Mouse (Mus musculus): ENCODE results near the gene Gm45062.

DNA sequence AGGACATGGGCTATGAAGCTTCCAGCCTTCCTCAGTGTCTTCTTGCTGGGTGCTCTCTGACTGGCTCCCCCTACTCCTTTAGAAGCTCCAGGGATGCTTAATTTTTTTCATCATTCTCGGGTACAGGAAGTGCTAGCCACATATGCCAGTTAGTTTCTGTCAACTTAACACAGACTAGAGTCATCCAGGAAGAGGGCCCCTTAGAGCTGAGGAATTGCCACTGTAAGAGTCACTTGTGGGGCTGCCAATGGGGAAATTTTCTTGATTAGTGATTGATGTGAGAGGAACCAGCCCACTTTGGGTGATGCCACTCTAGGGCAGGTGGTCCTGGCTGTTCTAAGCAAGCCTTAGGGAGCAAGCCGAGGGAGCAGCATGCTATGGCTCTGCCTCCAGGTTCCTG is 380.3 kb downstream of the Gm45062 start:
- TF ChIP-seq HCFC1 (IDR thresholded peaks at IDR 0.05; ENCODE audit: low read depth, low read length) (no peak), MAX (IDR thresholded peaks at IDR 0.05; ENCODE audit: low read length) (no peak), E2F4 (IDR thresholded peaks at IDR 0.05; ENCODE audit: borderline replicate concordance, low read depth, low read length) (no peak), POLR2AphosphoS2 (IDR thresholded peaks at IDR 0.05; ENCODE audit: low read length) (no peak), CTCF (IDR thresholded peaks at IDR 0.05 in 2 of 3, conservative IDR thresholded peaks at IDR 0.05 in 1 of 3; ENCODE audit: control insufficient read depth in 1 of 3, insufficient read depth in 1 of 3, low read depth in 2 of 3, low read length in 3 of 3, poor library complexity in 1 of 3, severe bottlenecking in 1 of 3) (no peak), MEF2A (IDR thresholded peaks at IDR 0.05; ENCODE audit: extremely low read depth, insufficient replicate concordance, low read depth, low read length, poor library complexity, severe bottlenecking) (no peak), EP300 (IDR thresholded peaks at IDR 0.05; ENCODE audit: low read depth in 1 of 2, low read length in 2 of 2) (no peak), ETS1 (IDR thresholded peaks at IDR 0.05; ENCODE audit: low read depth, low read length) (no peak), CHD2 (IDR thresholded peaks at IDR 0.05; ENCODE audit: low read length) (no peak), USF1 (IDR thresholded peaks at IDR 0.05; ENCODE audit: low read depth, low read length) (no peak), USF2 (IDR thresholded peaks at IDR 0.05; ENCODE audit: borderline replicate concordance in 1 of 2, insufficient read depth in 1 of 2, low read depth in 1 of 2, low read length in 2 of 2) (no peak), BHLHE40 (IDR thresholded peaks at IDR 0.05; ENCODE audit: borderline replicate concordance, low read depth, low read length) (no peak)
